Mouse (Mus musculus): Measurements from ENCODE around the gene Adamts17. TPM values are rescaled to one million over a fixed set of nuclear protein-coding genes. Genes with fewer than 3 reads are reported as not detected.
A peak's percentile ranks its signal among the peaks of the same experiment; 100 is the strongest.

Gene Adamts17
- polyA plus RNA-seq, 1 experiment from 2014 or later: 13.5 TPM

DNA sequence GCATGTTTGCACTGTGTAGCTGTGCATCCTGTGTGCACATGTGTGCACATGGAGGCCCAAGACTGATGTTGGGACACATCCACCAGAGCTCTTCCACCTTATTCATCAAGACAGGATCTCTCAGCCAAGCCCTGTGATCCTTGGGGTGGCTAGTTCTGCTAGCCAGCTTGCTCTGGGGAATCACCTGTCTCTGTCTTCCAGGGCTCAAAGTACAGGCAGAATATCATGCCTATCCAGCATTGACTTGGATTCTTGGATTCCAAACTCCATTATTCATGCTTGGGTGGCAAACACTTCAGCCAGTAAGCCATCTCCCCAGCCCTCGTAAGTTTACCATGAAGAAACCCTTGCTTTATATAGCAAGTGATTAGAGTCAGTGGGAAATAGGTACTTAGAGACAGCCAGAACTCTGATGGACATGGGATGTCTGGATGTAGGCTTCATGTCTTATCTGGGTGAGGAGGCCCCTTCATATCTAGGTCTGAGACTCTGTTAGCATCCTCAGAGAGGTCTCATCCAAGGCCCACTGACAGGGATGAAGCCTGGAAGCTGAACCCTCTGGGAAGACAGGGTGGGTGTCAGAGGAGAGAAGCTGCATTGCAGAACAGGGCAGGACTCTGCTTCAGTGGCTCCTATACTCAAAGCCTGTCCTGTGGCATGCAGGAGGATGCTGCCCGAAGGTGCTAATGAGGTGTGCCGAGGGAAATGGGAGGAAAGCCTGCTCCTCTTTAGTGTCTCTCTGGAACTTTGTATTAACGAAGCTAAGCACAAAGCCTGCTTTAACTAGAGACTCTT lies 198.4 kb downstream of the Adamts17 start:
- H3K9me3 ChIP-seq: no peaks in the 10 kb centered on the region
- H3K9ac ChIP-seq: no peak overlapping the region
- H3K27me3 ChIP-seq: no peaks in the 10 kb centered on the region
- no peaks in the 10 kb centered on the region for H3K36me3 ChIP-seq
- 65% methylated on average over 4 of the region's 4 CpGs for WGBS
- H3K4me1 ChIP-seq: peaks cover 4% of the 10 kb centered on the region
- no peak overlapping the region for H3K4me2 ChIP-seq
- H3K4me3 ChIP-seq: no peak overlapping the region
- no peak overlapping the region for H3K27ac ChIP-seq
- no peak for ATAC-seq (ENCODE audit: insufficient number of reproducible peaks, low FRiP score, low TSS enrichment, low read depth)

DNA sequence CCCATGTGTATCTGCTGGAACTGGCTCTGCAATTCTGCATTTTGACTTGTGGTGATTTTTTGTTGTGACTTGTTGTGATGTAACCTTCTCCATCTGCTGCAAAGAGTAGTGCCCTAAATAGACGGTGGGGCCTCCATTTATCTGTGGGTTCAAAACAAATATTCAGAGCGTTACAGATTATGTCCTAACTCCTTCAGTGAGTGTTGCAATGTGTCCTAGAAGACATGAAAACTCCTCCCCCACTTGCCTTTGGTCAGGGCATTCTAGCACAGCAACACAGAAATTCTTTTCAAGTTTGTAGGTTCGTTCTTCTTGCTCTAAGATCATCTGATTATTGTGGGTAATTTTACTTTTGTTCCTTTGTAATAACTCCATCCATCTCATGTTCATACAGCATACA lies 199.6 kb downstream of the Adamts17 start:
- 67% methylated on average over 3 of the region's 3 CpGs for WGBS
- no peak for ATAC-seq (ENCODE audit: insufficient number of reproducible peaks, low FRiP score, low TSS enrichment, low read depth)
- Histone ChIP-seq H3K4me1 (peaks cover 8% of the 10 kb centered on the region), H3K4me3 (no peak overlapping the region), H3K4me2 (no peak overlapping the region), H3K9me3 (no peaks in the 10 kb centered on the region), H3K36me3 (no peaks in the 10 kb centered on the region), H3K27me3 (no peaks in the 10 kb centered on the region), H3K27ac (no peak overlapping the region), H3K9ac (no peak overlapping the region)

DNA sequence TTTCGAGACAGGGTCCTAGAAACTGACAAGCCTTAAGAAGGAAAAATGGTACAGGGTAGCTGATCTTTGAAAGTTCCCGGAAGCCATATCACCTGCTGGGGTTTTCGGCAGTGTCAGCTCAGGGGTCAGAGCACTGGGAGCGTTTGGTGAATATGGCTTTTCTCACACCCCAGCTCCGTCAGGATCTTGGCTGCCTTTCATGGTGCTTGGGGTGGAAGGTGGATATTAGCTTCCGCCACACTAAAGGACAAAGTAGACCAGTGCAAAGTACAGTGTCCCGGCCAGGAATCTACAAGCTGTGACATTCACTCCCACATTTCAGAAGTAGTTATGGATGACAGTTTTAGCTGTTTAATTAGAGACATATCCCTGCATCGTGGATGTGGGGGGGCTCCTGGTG lies 200.3 kb downstream of the Adamts17 start:
- Histone ChIP-seq H3K27ac (no peak overlapping the region), H3K36me3 (no peaks in the 10 kb centered on the region), H3K4me3 (no peak overlapping the region), H3K4me1 (peaks cover 8% of the 10 kb centered on the region), H3K9me3 (no peaks in the 10 kb centered on the region), H3K4me2 (no peak overlapping the region), H3K9ac (no peak overlapping the region), H3K27me3 (no peaks in the 10 kb centered on the region)
- ATAC-seq (ENCODE audit: insufficient number of reproducible peaks, low FRiP score, low TSS enrichment, low read depth): no peak
- WGBS: 39% methylated on average over 8 of the region's 8 CpGs

DNA sequence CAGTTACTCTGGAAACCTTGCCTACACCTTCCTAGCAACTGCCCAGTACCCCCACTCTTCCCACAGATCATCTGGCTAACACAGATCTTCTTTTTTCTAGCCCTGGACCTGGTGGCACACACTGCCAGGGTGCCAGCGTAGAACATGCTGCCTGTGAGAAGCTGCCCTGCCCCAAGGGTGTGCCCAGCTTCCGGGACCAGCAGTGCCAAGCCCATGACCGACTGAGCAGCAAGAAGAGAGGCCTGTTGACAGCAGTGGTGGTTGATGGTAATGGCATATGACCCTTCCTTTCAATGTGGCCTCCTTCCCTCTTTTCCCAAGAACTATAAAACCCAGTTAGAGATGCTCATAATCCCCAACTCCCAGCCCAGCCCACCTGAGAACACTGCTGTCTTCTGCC lies 202.2 kb downstream of the Adamts17 start:
- ATAC-seq (ENCODE audit: insufficient number of reproducible peaks, low FRiP score, low TSS enrichment, low read depth): no peak
- Histone ChIP-seq H3K4me2 (no peak overlapping the region), H3K4me1 (peaks cover 8% of the 10 kb centered on the region), H3K27ac (no peak overlapping the region), H3K36me3 (no peaks in the 10 kb centered on the region), H3K9ac (no peak overlapping the region), H3K27me3 (no peaks in the 10 kb centered on the region), H3K4me3 (no peak overlapping the region), H3K9me3 (no peaks in the 10 kb centered on the region)
- 84% methylated on average over 3 of the region's 3 CpGs for WGBS

DNA sequence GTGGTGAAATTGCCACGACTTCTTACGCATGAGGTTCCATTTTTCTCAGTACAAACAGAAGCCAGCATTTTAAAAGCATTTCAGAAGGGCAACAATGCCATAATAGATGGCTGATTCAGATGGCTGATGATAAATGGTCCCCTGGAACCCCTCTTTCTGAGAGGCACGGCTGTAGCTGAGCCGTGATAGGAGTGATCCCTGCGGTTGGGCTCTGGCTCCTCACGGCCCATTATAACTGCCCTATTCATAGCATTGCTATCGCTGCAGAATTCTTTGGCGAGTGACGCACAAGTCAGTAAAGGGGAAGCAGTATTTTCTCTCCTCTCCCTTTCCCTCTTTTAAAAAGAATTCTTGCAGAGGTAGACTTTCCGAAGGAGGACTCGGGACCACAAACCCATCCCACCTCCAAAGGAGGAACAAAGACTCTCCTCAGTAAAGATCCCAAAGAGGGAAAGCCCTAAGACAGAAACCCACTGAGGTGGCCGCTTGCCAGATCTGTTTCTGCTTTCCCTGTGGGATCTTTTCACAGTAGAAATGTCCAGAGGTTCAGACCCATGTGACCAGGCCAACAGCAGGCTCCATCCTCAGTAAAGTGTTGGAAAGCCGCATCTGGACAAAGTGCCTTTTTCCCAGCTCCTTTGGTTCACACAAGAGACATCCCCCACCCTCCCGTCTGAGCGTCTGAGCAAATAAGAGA lies 204.7 kb downstream of the Adamts17 start:
- Histone ChIP-seq H3K27me3 (no peaks in the 10 kb centered on the region), H3K4me1 (peaks cover 8% of the 10 kb centered on the region), H3K9ac (no peak overlapping the region), H3K36me3 (no peaks in the 10 kb centered on the region; the same call in 1 of the 2 replicates), H3K4me2 (no peak overlapping the region), H3K9me3 (no peaks in the 10 kb centered on the region), H3K27ac (peak overlapping the region; percentile 17; the same call in 1 of the 2 replicates), H3K4me3 (no peak overlapping the region)
- ATAC-seq (ENCODE audit: insufficient number of reproducible peaks, low FRiP score, low TSS enrichment, low read depth): no peak
- WGBS: 79% methylated on average over 15 of the region's 15 CpGs

DNA sequence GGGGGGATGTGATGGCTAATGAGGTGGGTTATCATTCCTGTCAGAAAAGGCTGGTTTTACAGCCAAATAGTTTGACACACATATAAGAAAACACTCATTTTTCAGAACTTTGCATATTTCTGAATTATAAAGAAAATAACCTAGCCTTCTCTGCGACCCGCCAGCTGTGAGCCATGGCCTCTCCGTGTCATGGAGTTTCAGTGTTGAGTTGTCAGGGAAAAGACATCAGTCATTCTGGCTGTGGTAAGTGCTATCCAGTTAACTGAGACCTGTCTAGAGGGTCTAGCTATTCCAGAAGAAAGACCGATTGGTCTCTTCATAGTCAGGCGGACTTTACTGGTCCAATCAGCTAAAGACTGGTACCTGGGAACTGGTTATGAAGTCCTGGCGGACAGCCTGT lies 205.7 kb downstream of the Adamts17 start:
- Histone ChIP-seq H3K36me3 (no peaks in the 10 kb centered on the region; the same call in 1 of the 2 replicates), H3K27ac (no peak overlapping the region), H3K4me3 (no peak overlapping the region), H3K27me3 (no peaks in the 10 kb centered on the region), H3K4me2 (no peak overlapping the region), H3K9ac (no peak overlapping the region), H3K4me1 (0 out of 2 replicates have a peak, but pooled peaks cover 4% of the 10 kb centered on the region), H3K9me3 (no peaks in the 10 kb centered on the region)
- no peak for ATAC-seq (ENCODE audit: insufficient number of reproducible peaks, low FRiP score, low TSS enrichment, low read depth)
- 89% methylated on average over 6 of the region's 6 CpGs for WGBS

DNA sequence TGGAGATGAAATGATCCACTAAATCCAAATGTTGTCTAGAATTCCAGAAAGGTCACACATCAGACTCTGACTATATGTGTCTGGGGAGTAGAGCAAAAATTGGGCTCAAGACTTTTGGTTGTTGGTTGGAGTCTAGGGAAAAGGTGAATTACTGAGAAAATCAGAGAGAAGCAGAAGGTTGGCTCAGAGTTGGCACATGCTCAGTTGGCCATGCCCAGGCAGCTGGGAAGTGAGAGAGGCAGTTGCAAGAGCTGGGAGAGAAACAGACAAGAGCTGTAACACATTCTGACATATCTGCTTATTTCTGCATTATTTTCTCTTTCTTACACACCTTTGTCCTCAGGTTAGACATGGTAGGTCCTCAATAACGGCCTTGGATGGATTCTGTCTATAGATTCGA lies 209.7 kb downstream of the Adamts17 start:
- Histone ChIP-seq H3K4me1 (no peaks in the 10 kb centered on the region), H3K27me3 (no peaks in the 10 kb centered on the region), H3K27ac (no peak overlapping the region), H3K4me3 (no peak overlapping the region), H3K4me2 (no peak overlapping the region), H3K9me3 (no peaks in the 10 kb centered on the region), H3K36me3 (peaks cover 3% of the 10 kb centered on the region; the same call in 1 of the 2 replicates), H3K9ac (no peak overlapping the region)
- ATAC-seq (ENCODE audit: insufficient number of reproducible peaks, low FRiP score, low TSS enrichment, low read depth): no peak
- WGBS: 92% methylated on average over 2 of the region's 2 CpGs

DNA sequence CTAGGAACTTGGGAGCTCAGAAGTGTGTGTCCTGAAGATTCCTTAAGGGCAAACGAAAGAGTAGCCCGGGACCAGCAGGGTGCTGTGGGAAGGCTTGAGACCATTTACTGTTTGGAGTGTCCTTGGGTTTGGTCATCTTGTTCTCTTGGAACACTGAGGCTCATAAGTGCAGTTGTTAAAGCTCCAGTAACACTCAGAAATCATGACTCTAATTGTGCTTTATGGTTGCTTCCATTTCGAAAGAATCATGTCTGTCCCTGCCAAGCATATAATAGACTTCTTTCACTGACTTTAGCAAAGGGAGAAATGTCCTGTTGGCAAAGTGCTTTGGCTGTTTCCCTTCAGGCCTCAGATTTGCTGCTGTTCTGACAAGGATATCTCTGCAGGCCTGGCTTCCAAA lies 210.9 kb downstream of the Adamts17 start:
- ATAC-seq (ENCODE audit: insufficient number of reproducible peaks, low FRiP score, low TSS enrichment, low read depth): no peak
- H3K4me3 ChIP-seq: no peak overlapping the region
- no peaks in the 10 kb centered on the region for H3K27me3 ChIP-seq
- H3K9ac ChIP-seq: no peak overlapping the region
- no peak overlapping the region for H3K27ac ChIP-seq
- H3K4me1 ChIP-seq: no peaks in the 10 kb centered on the region
- peaks cover 3% of the 10 kb centered on the region; the same call in 1 of the 2 replicates for H3K36me3 ChIP-seq
- WGBS: 80% methylated on average over 3 of the region's 3 CpGs
- H3K9me3 ChIP-seq: no peaks in the 10 kb centered on the region
- no peak overlapping the region for H3K4me2 ChIP-seq

DNA sequence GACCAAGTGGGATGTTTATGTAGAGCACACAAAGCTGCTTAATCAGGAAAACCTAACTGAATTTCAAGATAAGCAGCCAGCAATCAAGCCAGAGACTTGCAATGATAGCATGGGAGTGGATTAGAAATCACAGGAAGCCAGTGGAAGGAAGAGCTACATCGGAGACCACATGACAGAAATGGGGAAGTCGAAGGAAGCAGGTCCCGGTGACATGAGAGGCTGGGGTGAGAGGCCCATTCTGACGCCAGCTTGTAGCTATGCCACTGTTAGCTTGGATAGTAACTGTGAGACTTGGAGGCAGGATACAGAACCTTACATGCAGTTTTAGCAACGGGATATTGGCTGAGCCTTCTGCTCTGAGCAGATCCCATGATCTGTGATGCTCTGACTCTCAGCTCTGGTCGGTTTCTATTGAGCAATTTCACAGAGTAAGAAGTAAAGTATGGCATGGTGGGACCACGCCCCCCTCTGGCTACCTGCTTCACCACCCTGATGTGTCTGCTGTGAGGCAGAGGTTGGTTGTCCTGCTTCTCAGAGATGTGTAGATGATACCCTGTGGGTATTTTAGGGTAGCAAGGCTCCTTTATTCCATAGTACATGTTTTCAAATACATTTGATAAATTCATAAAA lies 211.7 kb downstream of the Adamts17 start:
- Histone ChIP-seq H3K27ac (no peak overlapping the region), H3K4me3 (no peak overlapping the region), H3K36me3 (peaks cover 3% of the 10 kb centered on the region; the same call in 1 of the 2 replicates), H3K27me3 (no peaks in the 10 kb centered on the region), H3K4me1 (no peaks in the 10 kb centered on the region), H3K4me2 (no peak overlapping the region), H3K9me3 (no peaks in the 10 kb centered on the region), H3K9ac (no peak overlapping the region)
- 78% methylated on average over 7 of the region's 7 CpGs for WGBS
- no peak for ATAC-seq (ENCODE audit: insufficient number of reproducible peaks, low FRiP score, low TSS enrichment, low read depth)

DNA sequence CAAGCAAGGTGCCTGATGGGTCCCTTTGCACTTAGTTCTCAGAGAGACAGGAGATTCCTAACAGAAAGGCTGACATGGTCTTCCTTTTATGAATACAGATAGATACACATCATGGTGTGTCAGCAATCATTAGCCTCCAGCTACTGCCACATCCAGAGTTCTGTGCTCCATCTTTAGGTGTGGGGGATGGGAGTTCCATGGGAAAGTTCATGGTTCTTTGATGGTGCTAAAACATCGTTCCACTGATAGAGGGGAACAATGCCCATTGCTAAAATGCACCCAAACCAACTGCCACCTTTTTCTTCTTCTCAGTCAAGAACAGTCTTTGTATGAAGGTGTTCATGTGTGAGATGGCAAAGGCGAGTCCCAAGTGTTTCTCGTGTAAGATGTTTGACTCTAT lies 215.3 kb downstream of the Adamts17 start:
- WGBS: 87% methylated on average over 3 of the region's 3 CpGs
- no peak overlapping the region for H3K4me2 ChIP-seq
- H3K9ac ChIP-seq: no peak overlapping the region
- H3K27ac ChIP-seq: no peak overlapping the region
- H3K36me3 ChIP-seq: 0 out of 2 replicates have a peak, but pooled peaks cover 3% of the 10 kb centered on the region
- H3K4me1 ChIP-seq: no peaks in the 10 kb centered on the region
- H3K4me3 ChIP-seq: no peak overlapping the region
- H3K27me3 ChIP-seq: no peaks in the 10 kb centered on the region
- no peak for ATAC-seq (ENCODE audit: insufficient number of reproducible peaks, low FRiP score, low TSS enrichment, low read depth)
- H3K9me3 ChIP-seq: no peaks in the 10 kb centered on the region

DNA sequence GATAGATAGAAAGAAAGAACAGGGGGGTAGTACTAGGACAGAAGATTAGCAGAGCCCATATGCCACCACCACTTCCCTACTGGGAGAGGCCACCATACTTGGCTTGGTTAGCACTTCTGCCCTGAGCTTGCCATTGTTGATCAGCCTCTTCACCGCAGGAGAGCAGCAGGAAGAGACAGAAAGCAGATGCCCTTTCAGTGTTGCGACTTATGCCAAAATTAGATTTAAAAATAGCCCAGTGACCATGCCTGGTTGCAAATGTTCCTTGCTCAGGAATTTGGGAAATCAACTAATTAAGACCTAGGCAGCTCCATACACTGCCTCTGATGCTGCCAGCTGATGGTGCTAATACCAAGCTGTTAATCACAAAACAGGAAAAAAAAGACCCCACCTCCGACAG lies 216.0 kb downstream of the Adamts17 start:
- no peak overlapping the region for H3K9ac ChIP-seq
- no peaks in the 10 kb centered on the region for H3K4me1 ChIP-seq
- no peak overlapping the region for H3K4me3 ChIP-seq
- no peaks in the 10 kb centered on the region for H3K27me3 ChIP-seq
- H3K9me3 ChIP-seq: no peaks in the 10 kb centered on the region
- H3K4me2 ChIP-seq: no peak overlapping the region
- no peak for ATAC-seq (ENCODE audit: insufficient number of reproducible peaks, low FRiP score, low TSS enrichment, low read depth)
- H3K27ac ChIP-seq: no peak overlapping the region
- H3K36me3 ChIP-seq: 0 out of 2 replicates have a peak, but pooled peaks cover 3% of the 10 kb centered on the region
- WGBS: 58% methylated on average over 3 of the region's 3 CpGs

DNA sequence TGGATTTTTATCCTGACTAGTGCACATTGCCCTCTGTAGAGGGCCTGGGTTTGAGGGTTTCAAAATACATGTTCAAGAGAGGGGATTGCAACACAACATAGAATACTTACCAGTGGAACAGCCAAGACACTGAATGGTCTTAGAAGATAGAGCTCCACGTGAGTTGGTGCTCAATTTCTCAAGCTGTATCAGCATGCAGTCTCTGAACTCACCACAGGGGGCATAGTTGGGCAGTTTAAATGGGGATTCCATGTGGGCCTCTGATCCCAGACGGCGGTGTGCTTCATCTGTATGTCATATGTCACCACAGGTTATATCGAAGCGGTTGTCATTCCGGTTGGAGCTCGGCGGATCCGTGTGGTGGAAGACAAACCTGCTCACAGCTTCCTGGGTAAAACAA lies 222.2 kb downstream of the Adamts17 start:
- H3K27ac ChIP-seq: no peak overlapping the region
- ATAC-seq (ENCODE audit: insufficient number of reproducible peaks, low FRiP score, low TSS enrichment, low read depth): no peak
- H3K4me1 ChIP-seq: peaks cover 21% of the 10 kb centered on the region
- no peaks in the 10 kb centered on the region for H3K27me3 ChIP-seq
- H3K9me3 ChIP-seq: no peaks in the 10 kb centered on the region
- H3K9ac ChIP-seq: no peak overlapping the region
- no peaks in the 10 kb centered on the region for H3K36me3 ChIP-seq
- WGBS: 82% methylated on average over 9 of the region's 9 CpGs
- no peak overlapping the region for H3K4me3 ChIP-seq
- H3K4me2 ChIP-seq: no peak overlapping the region
